ENCODE assay signal across 8 mouse cellular contexts in the genomic region with DNA sequence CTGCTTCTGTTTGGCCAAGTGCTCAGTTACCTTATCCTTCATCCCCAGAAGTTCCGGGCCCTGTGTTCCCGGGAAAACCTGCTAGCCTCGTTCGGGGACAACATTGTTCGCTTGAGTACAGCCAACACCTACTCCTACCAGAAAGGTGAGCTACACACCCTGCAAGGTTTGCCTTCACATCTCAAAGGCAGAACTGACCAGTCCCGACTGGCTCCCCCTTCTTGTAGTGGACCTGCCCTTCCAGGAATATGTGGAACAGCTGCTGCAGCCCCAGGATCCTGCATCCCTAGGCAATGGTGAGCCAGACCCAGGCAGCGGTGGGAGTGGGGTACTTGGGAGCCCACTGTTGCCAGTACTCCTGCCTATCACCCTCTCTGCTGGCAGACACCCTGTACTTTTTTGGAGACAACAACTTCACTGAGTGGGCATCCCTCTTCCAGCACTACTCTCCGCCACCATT. TPM values are rescaled to one million over a fixed set of nuclear protein-coding genes. Genes with fewer than 3 reads are reported as not detected.
A peak's percentile ranks its signal among the peaks of the same experiment; 100 is the strongest.
DNase-seq lines count a peak whose midpoint lies in the region; ATAC-seq and TF ChIP-seq lines count a peak whose summit lies in the region.

No protein-coding gene starts in this region.

- H3K4me1 ChIP-seq in heart, adult 2 months (ENCODE audit: control insufficient read depth, insufficient read depth, low read length), result peaks cover 12% of the 10 kb centered on the region
- H3K4me1 ChIP-seq in ES-Bruce4 (ENCODE audit: control insufficient read depth, insufficient read depth, low read length), result peaks cover under 1% of the 10 kb centered on the region
- peaks cover 48% of the 10 kb centered on the region for H3K4me1 ChIP-seq in heart, embryonic 16.5 days (ENCODE audit: control insufficient read depth, insufficient read depth, low read length)
- H3K4me1 ChIP-seq in liver, postnatal 0 days (ENCODE audit: insufficient read depth), result peaks cover 50% of the 10 kb centered on the region

- no peaks in the 10 kb centered on the region; the same call in 1 of the 2 replicates for H3K36me3 ChIP-seq in heart, adult 2 months (ENCODE audit: control insufficient read depth, insufficient read depth, low read length)
- H3K36me3 ChIP-seq in ES-Bruce4 (ENCODE audit: control insufficient read depth, insufficient read depth, low read length, poor library complexity, severe bottlenecking), result peaks cover 16% of the 10 kb centered on the region
- peaks cover 36% of the 10 kb centered on the region for H3K36me3 ChIP-seq in heart, embryonic 16.5 days (ENCODE audit: control insufficient read depth, insufficient read depth)
- peaks cover 31% of the 10 kb centered on the region for H3K36me3 ChIP-seq in liver, postnatal 0 days (replicated peaks; ENCODE audit: insufficient read depth, low read length)

- H3K27ac ChIP-seq in heart, adult 2 months, result no peak overlapping the region
- peak overlapping the region; percentile 23; the same call in 1 of the 2 replicates for H3K27ac ChIP-seq in ES-Bruce4 (ENCODE audit: insufficient read depth, low read length)
- peak overlapping the region; percentile 87 for H3K27ac ChIP-seq in heart, embryonic 16.5 days (ENCODE audit: low read length)
- H3K27ac ChIP-seq in liver, postnatal 0 days (ENCODE audit: low read depth), result peak overlapping the region; percentile 67

- peak overlapping the region; percentile 85; the same call in 1 of the 2 replicates for H3K9ac ChIP-seq in heart, adult 2 months (ENCODE audit: low read depth, low read length)
- H3K9ac ChIP-seq in ES-Bruce4 (ENCODE audit: low read depth, poor library complexity, severe bottlenecking), result peak overlapping the region; percentile 36
- H3K9ac ChIP-seq in heart, embryonic 16.5 days (ENCODE audit: low read length), result peak overlapping the region; percentile 89
- peak overlapping the region; percentile 63 for H3K9ac ChIP-seq in liver, postnatal 0 days (replicated peaks)

- ATAC-seq in heart, embryonic 16.5 days (replicated peaks; ENCODE audit: extremely low read depth, insufficient read depth, low FRiP score), result no peak
- ATAC-seq in liver, postnatal 0 days, result no peak
- no peak for ATAC-seq in megakaryocyte progenitor cell, adult 5-6 weeks (replicated peaks; ENCODE audit: poor library complexity)

- no peaks in the 10 kb centered on the region; the same call in 1 of the 2 replicates for H3K79me2 ChIP-seq in heart, adult 2 months (replicated peaks; ENCODE audit: control insufficient read depth, insufficient read depth, low read length)

- TF ChIP-seq POLR2A in heart, adult 2 months (IDR thresholded peaks at IDR 0.05; ENCODE audit: insufficient read depth, low read depth, low read length), result 0 out of 2 replicates have a peak, but pooled peaks have one; percentile 19
- TF ChIP-seq POLR2A in ES-Bruce4 (IDR thresholded peaks at IDR 0.05; ENCODE audit: insufficient read depth, low read length), result no peak

- peak overlapping the region; percentile 77 for H3K4me2 ChIP-seq in heart, embryonic 16.5 days (ENCODE audit: low read depth, low read length)
- peak overlapping the region; percentile 78 for H3K4me2 ChIP-seq in liver, postnatal 0 days (ENCODE audit: low read depth, low read length)

- no peak for DNase-seq in heart, adult 2 months
- DNase-seq in heart, postnatal 4 days, result no peak
- no peak for DNase-seq in liver, postnatal 0 days
- no peak for DNase-seq in frontal cortex, postnatal 25 days (ENCODE audit: low spot score in 2 of 2)
- DNase-seq in embryo, embryonic 10.5 days (ENCODE audit: low spot score), result no peak

- H3K4me3 ChIP-seq in heart, adult 2 months, result peak overlapping the region; percentile 83
- peak overlapping the region; percentile 81 for H3K4me3 ChIP-seq in ES-Bruce4 (ENCODE audit: low read depth, low read length)
- peak overlapping the region; percentile 68 for H3K4me3 ChIP-seq in heart, embryonic 16.5 days (ENCODE audit: low read length)
- H3K4me3 ChIP-seq in liver, postnatal 0 days (ENCODE audit: low read depth, low read length), result peak overlapping the region; percentile 56

- 33% methylated on average over 8 of the region's 8 CpGs for WGBS in heart, adult 2 months
- 31% methylated on average over 8 of the region's 8 CpGs for WGBS in heart, embryonic 16.5 days
- 39% methylated on average over 8 of the region's 8 CpGs for WGBS in liver, postnatal 0 days (ENCODE audit: insufficient replicate concordance)

- H3K9me3 ChIP-seq in ES-Bruce4 (replicated peaks; ENCODE audit: control insufficient read depth, insufficient read depth, low read length, poor library complexity, severe bottlenecking), result no peaks in the 10 kb centered on the region
- H3K9me3 ChIP-seq in heart, embryonic 16.5 days (replicated peaks; ENCODE audit: control insufficient read depth, low read length), result no peaks in the 10 kb centered on the region
- H3K9me3 ChIP-seq in liver, postnatal 0 days (ENCODE audit: low read length), result no peaks in the 10 kb centered on the region

- TF ChIP-seq EP300 in heart, adult 2 months (IDR thresholded peaks at IDR 0.05; ENCODE audit: insufficient read depth, low read depth, low read length), result no peak
- TF ChIP-seq EP300 in ES-Bruce4 (IDR thresholded peaks at IDR 0.05; ENCODE audit: insufficient read depth, low read depth, low read length), result no peak
- no peak for TF ChIP-seq EP300 in liver, postnatal 0 days (IDR thresholded peaks at IDR 0.05; ENCODE audit: low read depth)

- no peaks in the 10 kb centered on the region for H3K27me3 ChIP-seq in heart, adult 2 months (ENCODE audit: control insufficient read depth, insufficient read depth, low read length)
- H3K27me3 ChIP-seq in ES-Bruce4 (ENCODE audit: control insufficient read depth, insufficient read depth, low read length, poor library complexity, severe bottlenecking), result no peaks in the 10 kb centered on the region
- no peaks in the 10 kb centered on the region for H3K27me3 ChIP-seq in heart, embryonic 16.5 days (ENCODE audit: control insufficient read depth, insufficient read depth, low read length)
- no peaks in the 10 kb centered on the region for H3K27me3 ChIP-seq in liver, postnatal 0 days (ENCODE audit: insufficient read depth, low read length)

- no peak for TF ChIP-seq CTCF in heart, adult 2 months (IDR thresholded peaks at IDR 0.05)
- no peak for TF ChIP-seq CTCF in ES-Bruce4 (IDR thresholded peaks at IDR 0.05; ENCODE audit: low read depth, low read length)
- TF ChIP-seq CTCF in liver, postnatal 0 days (IDR thresholded peaks at IDR 0.05; ENCODE audit: low read depth), result no peak

- intact Hi-C loops in heart, adult 2 months (cut with DNase I), result loop anchor here (5.0 kb wide), 1 partner anchor 38 kb away; the partner anchor contains the start of gene Mcrip2

RNA-seq across cellular contexts. Expression of gene Jmjd8, which starts 0.9 kb away (rescaled TPM):
- 10 to 100 TPM; 32.7 to 36.9 TPM for total RNA-seq in heart, adult 2 months (2021)
- polyA plus RNA-seq in heart, adult 2 months (2012; rRNA removed), result 47.2 and 48.9 TPM in 2 replicates
- 10 to 100 TPM; 34.7 to 37.4 TPM for total RNA-seq in heart, postnatal 4 days (2021)
- 13.2 and 16.7 TPM in 2 replicates for polyA plus RNA-seq in ES-Bruce4 (2011; ENCODE audit: insufficient read depth, insufficient read length, low read depth, missing spikeins)
- 35.0 and 36.6 TPM in 2 replicates for polyA plus RNA-seq in heart, embryonic 16.5 days (2015; fragmentation: Nextera tagmentation; extraction: Ambion mirVana)
- polyA plus RNA-seq in liver, postnatal 0 days (2015; fragmentation: Nextera tagmentation; extraction: Ambion mirVana), result 12.8 and 13.8 TPM in 2 replicates
- total RNA-seq in megakaryocyte progenitor cell, adult 5-6 weeks (2015), result 12.0 and 15.6 TPM in 2 replicates
- total RNA-seq in megakaryocyte progenitor cell, adult 5-6 weeks (2017), result 19.5 and 22.8 TPM in 2 replicates

RNA-seq across cellular contexts. Expression of gene Stub1, which starts 3.6 kb away (rescaled TPM):
- 100 to 1,000 TPM; 105 to 129 TPM for total RNA-seq in heart, adult 2 months (2021)
- 147 and 174 TPM in 2 replicates for polyA plus RNA-seq in heart, adult 2 months (2012; rRNA removed)
- 100 to 1,000 TPM; 149 to 158 TPM for total RNA-seq in heart, postnatal 4 days (2021)
- 97.8 and 103 TPM in 2 replicates for polyA plus RNA-seq in ES-Bruce4 (2011; ENCODE audit: insufficient read depth, insufficient read length, low read depth, missing spikeins)
- polyA plus RNA-seq in heart, embryonic 16.5 days (2015; fragmentation: Nextera tagmentation; extraction: Ambion mirVana), result 292 and 304 TPM in 2 replicates
- polyA plus RNA-seq in liver, postnatal 0 days (2015; fragmentation: Nextera tagmentation; extraction: Ambion mirVana), result 118 and 119 TPM in 2 replicates
- 66.5 and 73.4 TPM in 2 replicates for total RNA-seq in megakaryocyte progenitor cell, adult 5-6 weeks (2015)
- total RNA-seq in megakaryocyte progenitor cell, adult 5-6 weeks (2017), result 99.5 and 106 TPM in 2 replicates

RNA-seq across cellular contexts. Expression of gene Wdr24, which starts 6.2 kb away (rescaled TPM):
- total RNA-seq in heart, adult 2 months (2021), result 10 to 100 TPM; 11.0 to 11.1 TPM
- 20.4 and 22.9 TPM in 2 replicates for polyA plus RNA-seq in heart, adult 2 months (2012; rRNA removed)
- 10 to 100 TPM in 1 of 2 experiments, 1 to 10 TPM in 1; 10.0 to 12.3 TPM for total RNA-seq in heart, postnatal 4 days (2021)
- polyA plus RNA-seq in ES-Bruce4 (2011; ENCODE audit: insufficient read depth, insufficient read length, low read depth, missing spikeins), result 19.8 and 20.7 TPM in 2 replicates
- 18.7 and 19.8 TPM in 2 replicates for polyA plus RNA-seq in heart, embryonic 16.5 days (2015; fragmentation: Nextera tagmentation; extraction: Ambion mirVana)
- 5.5 and 7.2 TPM in 2 replicates for polyA plus RNA-seq in liver, postnatal 0 days (2015; fragmentation: Nextera tagmentation; extraction: Ambion mirVana)
- total RNA-seq in megakaryocyte progenitor cell, adult 5-6 weeks (2015), result 10.0 and 10.1 TPM in 2 replicates
- 16.1 and 18.0 TPM in 2 replicates for total RNA-seq in megakaryocyte progenitor cell, adult 5-6 weeks (2017)

RNA-seq across cellular contexts. Expression of gene Rhbdl1, which starts 7.5 kb away (rescaled TPM):
- under 1 TPM; 0.55 to 0.82 TPM for total RNA-seq in heart, adult 2 months (2021)
- 3.8 and 4.9 TPM in 2 replicates for polyA plus RNA-seq in heart, adult 2 months (2012; rRNA removed)
- total RNA-seq in heart, postnatal 4 days (2021), result 1 to 10 TPM; 2.0 to 2.5 TPM
- polyA plus RNA-seq in ES-Bruce4 (2011; ENCODE audit: insufficient read depth, insufficient read length, low read depth, missing spikeins), result not detected in 2 replicates
- polyA plus RNA-seq in heart, embryonic 16.5 days (2015; fragmentation: Nextera tagmentation; extraction: Ambion mirVana), result 1.6 and 1.7 TPM in 2 replicates
- 0.17 and 0.35 TPM in 2 replicates for polyA plus RNA-seq in liver, postnatal 0 days (2015; fragmentation: Nextera tagmentation; extraction: Ambion mirVana)
- total RNA-seq in megakaryocyte progenitor cell, adult 5-6 weeks (2015), result 1.0 and 1.1 TPM in 2 replicates
- 2.5 TPM in 1 of 2 replicates, not detected in the other for total RNA-seq in megakaryocyte progenitor cell, adult 5-6 weeks (2017)

RNA-seq across cellular contexts. Expression of gene Gm20683, which starts 12.0 kb away (rescaled TPM):
- 1 to 10 TPM; 2.4 to 2.9 TPM for total RNA-seq in heart, adult 2 months (2021)
- polyA plus RNA-seq in heart, adult 2 months (2012; rRNA removed), result 13.9 and 21.6 TPM in 2 replicates
- total RNA-seq in heart, postnatal 4 days (2021), result 1 to 10 TPM; 1.8 to 2.6 TPM
- polyA plus RNA-seq in ES-Bruce4 (2011; ENCODE audit: insufficient read depth, insufficient read length, low read depth, missing spikeins), result 1.4 and 2.3 TPM in 2 replicates
- polyA plus RNA-seq in heart, embryonic 16.5 days (2015; fragmentation: Nextera tagmentation; extraction: Ambion mirVana), result 2.0 and 2.5 TPM in 2 replicates
- 0.30 and 0.34 TPM in 2 replicates for polyA plus RNA-seq in liver, postnatal 0 days (2015; fragmentation: Nextera tagmentation; extraction: Ambion mirVana)
- total RNA-seq in megakaryocyte progenitor cell, adult 5-6 weeks (2015), result 0.17 and 0.32 TPM in 2 replicates
- 0.54 and 0.78 TPM in 2 replicates for total RNA-seq in megakaryocyte progenitor cell, adult 5-6 weeks (2017)

Comparison
In these comparisons a context has a peak if more than half of its experiments do, and no peak if none do; other contexts are left out.
1. H3K9ac ChIP-seq: peak in every context shown above with its lines; median percentile 89 in heart, embryonic 16.5 days; 85 in heart, adult 2 months; 63 in liver, postnatal 0 days; 36 in ES-Bruce4.